8 mouse cellular contexts compared by ENCODE assay signal in genomic region chr14:69555110-69555831, GRCm38 (mm10). TPM values are rescaled to one million over a fixed set of nuclear protein-coding genes. Genes with fewer than 3 reads are reported as not detected.
DNase-seq lines count a peak whose midpoint lies in the region; ATAC-seq and TF ChIP-seq lines count a peak whose summit lies in the region.
"Not testable (repeated sequence)": the region's sequence is repeated elsewhere in the genome, so short reads cannot be mapped to it uniquely, and the experiment has no call there.

Gene Entpd4b, plus strand, starts transcription at chr14:69555424.

- not testable (repeated sequence) for TF ChIP-seq CTCF in G1E (IDR thresholded peaks at IDR 0.05; ENCODE audit: low read depth, low read length); gastrocnemius, adult 2 months (IDR thresholded peaks at IDR 0.05); lung, embryonic 14.5 days (IDR thresholded peaks at IDR 0.05; ENCODE audit: low read depth)

- not testable (repeated sequence) for H3K4me3 ChIP-seq in G1E (ENCODE audit: low read depth, low read length); embryonic facial prominence, embryonic 11.5 days (ENCODE audit: low read depth, low read length); gastrocnemius, adult 2 months; heart, embryonic 16.5 days (ENCODE audit: low read length); intestine, embryonic 16.5 days (ENCODE audit: low read length); lung, embryonic 14.5 days (ENCODE audit: low read depth, low read length); neural tube, embryonic 13.5 days

- not testable (repeated sequence) for H3K27ac ChIP-seq in embryonic facial prominence, embryonic 11.5 days (replicated peaks; ENCODE audit: low read depth, low read length); gastrocnemius, adult 2 months; heart, embryonic 16.5 days (ENCODE audit: low read length); intestine, embryonic 16.5 days (ENCODE audit: low read length); lung, embryonic 14.5 days (ENCODE audit: low read depth); neural tube, embryonic 13.5 days (replicated peaks)

- not testable (repeated sequence) for H3K27me3 ChIP-seq in G1E (ENCODE audit: insufficient read depth, low read length); embryonic facial prominence, embryonic 11.5 days (ENCODE audit: control insufficient read depth, insufficient read depth, low read length); heart, embryonic 16.5 days (ENCODE audit: control insufficient read depth, insufficient read depth, low read length); intestine, embryonic 16.5 days (replicated peaks; ENCODE audit: control insufficient read depth, insufficient read depth, low read length); lung, embryonic 14.5 days (ENCODE audit: insufficient read depth, low read length); neural tube, embryonic 13.5 days

- intact Hi-C loops in gastrocnemius, adult 2 months (cut with DNase I); left cerebral cortex, postnatal 10 days (cut with DNase I): not testable (repeated sequence)

- not testable (repeated sequence) for H3K4me1 ChIP-seq in G1E (ENCODE audit: insufficient read depth, low read depth, low read length); embryonic facial prominence, embryonic 11.5 days (ENCODE audit: control insufficient read depth, insufficient read depth, low read length); heart, embryonic 16.5 days (ENCODE audit: control insufficient read depth, insufficient read depth, low read length); intestine, embryonic 16.5 days (ENCODE audit: control insufficient read depth, insufficient read depth, low read length); lung, embryonic 14.5 days (ENCODE audit: insufficient read depth); neural tube, embryonic 13.5 days (replicated peaks)

- DNase-seq in G1E (ENCODE audit: low spot score); embryonic facial prominence, embryonic 11.5 days (ENCODE audit: low spot score); gastrocnemius, adult 2 months; left cerebral cortex, postnatal 10 days (ENCODE audit: extremely low spot score in 1 of 2, low spot score in 2 of 2); lung, embryonic 14.5 days: not testable (repeated sequence)

- H3K9me3 ChIP-seq in G1E (replicated peaks); embryonic facial prominence, embryonic 11.5 days (replicated peaks; ENCODE audit: control insufficient read depth, low read length); heart, embryonic 16.5 days (replicated peaks; ENCODE audit: control insufficient read depth, low read length); intestine, embryonic 16.5 days (ENCODE audit: control insufficient read depth, low read length); lung, embryonic 14.5 days (ENCODE audit: low read depth, low read length); neural tube, embryonic 13.5 days: not testable (repeated sequence)

- not testable (repeated sequence) for H3K36me3 ChIP-seq in G1E (replicated peaks); embryonic facial prominence, embryonic 11.5 days (replicated peaks; ENCODE audit: control insufficient read depth, insufficient read depth, low read depth, low read length); heart, embryonic 16.5 days (ENCODE audit: control insufficient read depth, insufficient read depth); intestine, embryonic 16.5 days (ENCODE audit: control insufficient read depth, insufficient read depth, low read length); lung, embryonic 14.5 days (ENCODE audit: insufficient read depth); neural tube, embryonic 13.5 days

- ATAC-seq in G1E (ENCODE audit: extremely low read depth, insufficient number of reproducible peaks, low FRiP score, poor library complexity, severe bottlenecking) = peak; percentile 96
- peak; percentile 93 for ATAC-seq in embryonic facial prominence, embryonic 11.5 days (replicated peaks; ENCODE audit: insufficient number of reproducible peaks, low FRiP score, low TSS enrichment, low read depth)
- peak; percentile 91 for ATAC-seq in heart, embryonic 16.5 days (replicated peaks; ENCODE audit: extremely low read depth, insufficient read depth, low FRiP score)
- peak; percentile 98 for ATAC-seq in intestine, embryonic 16.5 days
- ATAC-seq in lung, embryonic 14.5 days (ENCODE audit: insufficient read depth) = peak; percentile 97
- peak; percentile 96 for ATAC-seq in neural tube, embryonic 13.5 days (ENCODE audit: low read depth)

- WGBS in embryonic facial prominence, embryonic 11.5 days = no CpG with 5 or more reads among the region's 68 CpGs
- WGBS in heart, embryonic 16.5 days = no CpG with 5 or more reads among the region's 68 CpGs
- WGBS in intestine, embryonic 16.5 days = no CpG with 5 or more reads among the region's 68 CpGs
- WGBS in lung, embryonic 14.5 days = no CpG with 5 or more reads among the region's 68 CpGs
- no CpG with 5 or more reads among the region's 68 CpGs for WGBS in neural tube, embryonic 13.5 days

- H3K4me2 ChIP-seq in embryonic facial prominence, embryonic 11.5 days (ENCODE audit: low read depth, low read length); heart, embryonic 16.5 days (ENCODE audit: low read depth, low read length); intestine, embryonic 16.5 days (ENCODE audit: low read depth, low read length); lung, embryonic 14.5 days; neural tube, embryonic 13.5 days: not testable (repeated sequence)

- not testable (repeated sequence) for H3K9ac ChIP-seq in embryonic facial prominence, embryonic 11.5 days (replicated peaks; ENCODE audit: low read length); heart, embryonic 16.5 days (ENCODE audit: low read length); intestine, embryonic 16.5 days (ENCODE audit: low read depth, low read length); lung, embryonic 14.5 days; neural tube, embryonic 13.5 days

RNA-seq across cellular contexts. Expression of gene Entpd4b, which starts in this region (rescaled TPM):
- total RNA-seq in G1E (2014; fragmentation: Nextera tagmentation) (8.2 and 8.5 TPM in 2 replicates), G1E (2017) (6.1 and 6.8 TPM in 2 replicates)
- polyA plus RNA-seq in G1E (2012) = 1.7 and 2.1 TPM in 2 replicates
- polyA plus RNA-seq in embryonic facial prominence, embryonic 11.5 days (2014; fragmentation: Nextera tagmentation; extraction: Ambion mirVana) = 8.6 and 10.8 TPM in 2 replicates
- 10 to 100 TPM; 41.3 to 47.9 TPM for total RNA-seq in gastrocnemius, adult 2 months (2021)
- 18.4 and 19.4 TPM in 2 replicates for polyA plus RNA-seq in heart, embryonic 16.5 days (2015; fragmentation: Nextera tagmentation; extraction: Ambion mirVana)
- polyA plus RNA-seq in intestine, embryonic 16.5 days (2015; fragmentation: Nextera tagmentation; extraction: Ambion mirVana) = 16.6 and 16.8 TPM in 2 replicates
- 10 to 100 TPM; 40.4 to 42.0 TPM for total RNA-seq in left cerebral cortex, postnatal 10 days (2021)
- polyA plus RNA-seq in lung, embryonic 14.5 days (2014; fragmentation: Nextera tagmentation; extraction: Ambion mirVana) = 15.2 and 15.6 TPM in 2 replicates
- 16.0 TPM in 2 replicates for polyA plus RNA-seq in neural tube, embryonic 13.5 days (2015; fragmentation: Nextera tagmentation; extraction: Ambion mirVana)

Comparison
In these comparisons a context has a peak if more than half of its experiments do, and no peak if none do; other contexts are left out.
1. RNA of gene Entpd4b (total RNA-seq): 41.3 to 47.9 TPM in gastrocnemius, adult 2 months and 40.4 to 42.0 TPM in left cerebral cortex, postnatal 10 days; 6.1 to 8.5 TPM in G1E; every median in the first group is over 4 times any median in the second.
2. Peak in every context shown above with its lines, with median percentiles within 50 percentile points of each other: ATAC-seq.